Mouse (Mus musculus): ENCODE data around the gene Tnfrsf12a. TPM values are rescaled to one million over a fixed set of nuclear protein-coding genes. Genes with fewer than 3 reads are reported as not detected.

The Tnfrsf12a gene
- total RNA-seq, 4 experiments from 2014 or later: 26.6 to 49.4 (median 30.1) TPM

DNA sequence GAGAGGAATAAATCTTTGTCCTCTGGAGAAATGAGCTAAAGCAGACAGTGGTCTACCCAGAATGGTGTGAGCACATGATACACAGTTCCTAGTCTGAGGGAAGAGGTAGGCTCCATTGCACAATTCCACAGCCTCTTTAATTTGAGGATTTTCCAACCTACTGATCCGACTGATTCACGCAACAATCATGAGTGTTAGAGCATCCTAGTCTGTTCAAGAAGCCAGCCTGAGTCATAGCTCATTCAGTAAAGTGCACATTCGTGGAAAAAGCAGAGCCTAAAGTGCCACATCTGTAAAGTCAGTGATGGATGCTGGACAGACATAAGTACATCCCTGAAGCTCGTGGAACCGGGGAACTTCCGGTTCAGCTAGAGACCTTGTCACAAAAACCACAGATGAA is 25.9 kb downstream of the Tnfrsf12a start:
- no peak for DNase-seq (ENCODE audit: low spot score in 2 of 2)

GRCm38 (mm10) chr17:23645894-23646293 is 31.4 kb downstream of the Tnfrsf12a start:
- no peak for DNase-seq (ENCODE audit: low spot score in 2 of 2)

DNA sequence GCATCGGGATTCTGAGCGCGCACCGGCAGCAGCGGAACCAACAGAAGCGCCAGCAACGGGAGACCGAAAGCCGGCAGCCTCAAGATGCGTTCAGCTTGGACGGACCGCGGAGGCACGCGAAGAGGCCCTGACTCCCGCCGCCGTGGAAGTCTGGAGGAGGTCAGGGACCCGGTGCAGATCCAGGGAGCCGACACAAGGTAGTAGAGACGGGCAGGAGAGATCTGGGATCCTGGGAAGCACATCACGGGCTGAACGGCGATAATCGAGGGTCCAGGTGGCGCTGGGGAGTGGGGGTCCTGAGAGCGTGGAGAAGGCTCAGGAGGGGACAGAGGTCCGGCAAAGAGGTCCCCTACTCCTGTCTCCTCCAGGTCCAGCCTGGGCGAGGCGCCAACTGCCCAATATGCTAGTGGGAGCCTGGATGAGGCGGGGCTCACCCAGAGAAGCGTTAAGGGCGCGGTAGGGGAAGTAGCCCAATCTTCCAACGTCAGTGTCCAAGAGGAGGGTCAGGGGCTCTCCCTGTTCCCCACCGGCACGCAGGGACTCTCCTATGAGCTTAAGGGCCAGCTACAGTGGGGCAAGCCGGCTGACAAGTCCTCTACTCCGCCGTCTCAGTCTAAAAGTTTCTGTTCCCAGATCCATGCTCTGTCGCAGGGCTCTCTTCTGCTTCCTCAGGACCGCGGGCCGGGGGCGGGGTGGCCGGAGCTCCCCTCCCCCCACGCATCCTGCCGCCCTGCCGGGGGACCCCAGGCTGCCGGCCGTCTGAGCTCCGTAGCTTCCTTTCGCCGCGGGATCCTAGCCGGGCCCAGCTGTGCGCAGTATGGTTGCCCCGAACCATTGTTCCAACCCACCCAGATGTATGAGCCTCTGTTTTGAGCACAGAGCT is 32.4 kb downstream of the Tnfrsf12a start, which contains the start of gene Mmp25:
Mmp25 (minus strand) TSS at position 665 of the 883 bp plus-strand sequence.
- DNase-seq (ENCODE audit: low spot score in 2 of 2): no peak

DNA sequence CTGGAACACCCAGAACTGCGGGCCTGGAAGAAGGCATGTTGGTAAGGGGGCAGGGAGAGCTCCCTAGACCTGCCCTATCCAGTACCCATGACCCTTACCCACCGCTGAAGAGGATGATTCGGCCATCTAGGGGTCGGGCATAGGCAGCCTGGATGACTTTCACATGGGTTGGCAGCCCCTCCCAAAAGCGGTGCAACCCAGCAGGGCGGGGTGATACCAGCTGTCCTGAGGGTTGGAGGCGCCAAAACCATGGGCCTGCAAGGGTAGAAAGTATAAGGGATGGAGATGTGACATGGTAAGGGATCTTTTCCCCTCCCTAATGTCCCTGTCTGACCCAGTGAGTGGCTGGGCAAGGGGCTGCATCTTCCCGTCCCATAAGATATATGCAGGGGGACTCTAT is 46.0 kb downstream of the Tnfrsf12a start:
- no peak for DNase-seq (ENCODE audit: low spot score in 2 of 2)

GRCm38 (mm10) chr17:23630195-23631020 is 46.9 kb downstream of the Tnfrsf12a start:
- DNase-seq (ENCODE audit: low spot score in 2 of 2): peak; percentile 59 to 63

DNA sequence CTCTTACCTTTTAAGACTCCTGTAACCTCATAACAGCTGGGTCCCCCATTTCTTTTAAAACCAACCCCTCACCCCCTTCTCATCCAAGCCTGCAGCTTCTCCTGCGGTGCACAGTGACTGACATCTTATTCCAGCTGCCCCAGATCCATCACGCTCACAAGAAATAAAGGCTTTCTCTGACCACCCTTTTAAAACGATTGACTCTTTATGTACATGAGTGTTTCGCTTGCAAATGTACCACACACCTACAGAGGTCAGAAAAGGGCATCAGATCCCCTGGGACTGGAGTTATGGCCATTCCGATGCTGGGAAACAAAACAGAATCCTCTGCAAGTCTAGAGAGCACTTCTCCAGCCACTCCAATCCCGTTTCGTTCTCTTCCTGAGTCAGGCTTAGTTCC is 49.5 kb downstream of the Tnfrsf12a start:
- DNase-seq (ENCODE audit: low spot score in 2 of 2): no peak

Other genes with a start within 250 kb of the Tnfrsf12a start
- not detected for gene Vmn2r117, start 197.8 kb downstream of the Tnfrsf12a start, total RNA-seq (2022)
- gene Zfp213, start 113.2 kb downstream of the Tnfrsf12a start, total RNA-seq (2022): 1 to 10 TPM; 2.1 to 2.7 (median 2.2) TPM
- gene Zfp13, start 78.0 kb downstream of the Tnfrsf12a start, total RNA-seq (2022): 1 to 10 TPM; 2.8 to 3.9 (median 3.2) TPM
- gene Zscan10, start 76.6 kb downstream of the Tnfrsf12a start, total RNA-seq (2022): not detected
- gene Mmp25, start 32.2 kb downstream of the Tnfrsf12a start, total RNA-seq (2022): not detected
- gene Bicdl2, start 17.0 kb downstream of the Tnfrsf12a start, total RNA-seq (2022): not detected
- gene Hcfc1r1, start 3.9 kb downstream of the Tnfrsf12a start, total RNA-seq (2022): 100 to 1,000 TPM; 108 to 127 (median 120) TPM
- 1 to 10 TPM; 6.7 to 7.9 (median 7.3) TPM for gene Thoc6, start 3.6 kb downstream of the Tnfrsf12a start, total RNA-seq (2022)
- not detected for gene Cldn6, start 1.8 kb upstream of the Tnfrsf12a start, total RNA-seq (2022)
- under 1 TPM in 1 of 4 experiments, not detected in 3; 0.36 TPM for gene Cldn9, start 6.6 kb upstream of the Tnfrsf12a start, total RNA-seq (2022)
- not detected for gene 1520401A03Rik, start 45.3 kb upstream of the Tnfrsf12a start, total RNA-seq (2022)
- gene Pkmyt1, start 48.9 kb upstream of the Tnfrsf12a start, total RNA-seq (2022): under 1 TPM; 0.17 to 0.65 (median 0.40) TPM
- 1 to 10 TPM; 1.5 to 2.5 (median 1.9) TPM for gene Paqr4, start 63.4 kb upstream of the Tnfrsf12a start, total RNA-seq (2022)
- gene Kremen2, start 68.4 kb upstream of the Tnfrsf12a start, total RNA-seq (2022): not detected
- 10 to 100 TPM; 48.7 to 63.8 (median 54.3) TPM for gene Flywch1, start 94.1 kb upstream of the Tnfrsf12a start, total RNA-seq (2022)
- gene Flywch2, start 108.6 kb upstream of the Tnfrsf12a start, total RNA-seq (2022): not detected
- 100 to 1,000 TPM; 152 to 180 (median 170) TPM for gene Srrm2, start 113.1 kb upstream of the Tnfrsf12a start, total RNA-seq (2022)
- gene Elob, start 151.7 kb upstream of the Tnfrsf12a start, total RNA-seq (2022): 100 to 1,000 TPM; 403 to 511 (median 426) TPM
- not detected for gene Prss33, start 158.6 kb upstream of the Tnfrsf12a start, total RNA-seq (2022)
- not detected for gene Prss32, start 166.4 kb upstream of the Tnfrsf12a start, total RNA-seq (2022)
- gene Prss41, start 166.7 kb upstream of the Tnfrsf12a start, total RNA-seq (2022): under 1 TPM in 2 of 4 experiments, not detected in 2; 0.68 to 0.85 TPM
- gene Prss21, start 190.6 kb upstream of the Tnfrsf12a start, total RNA-seq (2022): not detected
- gene Dcpp1, start 203.4 kb upstream of the Tnfrsf12a start, total RNA-seq (2022): not detected
- gene Dcpp2, start 203.4 kb upstream of the Tnfrsf12a start, total RNA-seq (2022): not detected
- not detected for gene Dcpp3, start 240.0 kb upstream of the Tnfrsf12a start, total RNA-seq (2022)

Measured in gastrocnemius, adult 8-10 months (tissue).